Mouse (Mus musculus): ENCODE data around the gene Hk1.
"Not testable (repeated sequence)": the region's sequence is repeated elsewhere in the genome, so short reads cannot be mapped to it uniquely, and the experiment has no call there.

Gene Hk1

GRCm38 (mm10) chr10:62340991-62341390 is 38.7 kb downstream of the Hk1 start:
- no peak for DNase-seq (ENCODE audit: low read depth, low spot score)

- DNase-seq (ENCODE audit: low read depth, low spot score): peak; percentile 89
These were observed 39.5 kb downstream of the Hk1 start for GRCm38 (mm10) chr10:62340095-62340731.

GRCm38 (mm10) chr10:62339211-62340094 is 40.3 kb downstream of the Hk1 start:
- no peak for DNase-seq (ENCODE audit: low read depth, low spot score)

GRCm38 (mm10) chr10:62338626-62339025 is 41.1 kb downstream of the Hk1 start:
- no peak for DNase-seq (ENCODE audit: low read depth, low spot score)

GRCm38 (mm10) chr10:62338176-62338575 is 41.5 kb downstream of the Hk1 start:
- no peak for DNase-seq (ENCODE audit: low read depth, low spot score)

- DNase-seq (ENCODE audit: low read depth, low spot score): no peak
These were observed 42.8 kb downstream of the Hk1 start for GRCm38 (mm10) chr10:62336601-62337578.

- DNase-seq (ENCODE audit: low read depth, low spot score): no peak
These were observed 44.3 kb downstream of the Hk1 start for GRCm38 (mm10) chr10:62335423-62335776.

- no peak for DNase-seq (ENCODE audit: low read depth, low spot score)
These were observed 44.9 kb downstream of the Hk1 start for GRCm38 (mm10) chr10:62334686-62335422.

- no peak for DNase-seq (ENCODE audit: low read depth, low spot score)
These were observed 46.4 kb downstream of the Hk1 start for GRCm38 (mm10) chr10:62333269-62333668.

- DNase-seq (ENCODE audit: low read depth, low spot score): no peak
These were observed 47.2 kb downstream of the Hk1 start for GRCm38 (mm10) chr10:62332514-62332913.

- no peak for DNase-seq (ENCODE audit: low read depth, low spot score)
These were observed 47.9 kb downstream of the Hk1 start for GRCm38 (mm10) chr10:62331771-62332170.

- DNase-seq (ENCODE audit: low read depth, low spot score): no peak
These were observed 48.4 kb downstream of the Hk1 start for GRCm38 (mm10) chr10:62331296-62331695.

- no peak for DNase-seq (ENCODE audit: low read depth, low spot score)
These were observed 49.9 kb downstream of the Hk1 start for GRCm38 (mm10) chr10:62329846-62330245.

- no peak for DNase-seq (ENCODE audit: low read depth, low spot score)
These were observed 50.8 kb downstream of the Hk1 start for GRCm38 (mm10) chr10:62328886-62329412.

- peak; percentile 63 for DNase-seq (ENCODE audit: low read depth, low spot score)
These were observed 52.0 kb downstream of the Hk1 start for GRCm38 (mm10) chr10:62327572-62328317.

GRCm38 (mm10) chr10:62326818-62327571 is 52.7 kb downstream of the Hk1 start:
- no peak for DNase-seq (ENCODE audit: low read depth, low spot score)

GRCm38 (mm10) chr10:62326002-62326401 is 53.7 kb downstream of the Hk1 start:
- no peak for DNase-seq (ENCODE audit: low read depth, low spot score)

GRCm38 (mm10) chr10:62322821-62323220 is 56.9 kb downstream of the Hk1 start:
- not testable (repeated sequence) for DNase-seq (ENCODE audit: low read depth, low spot score)

GRCm38 (mm10) chr10:62321457-62321856 is 58.3 kb downstream of the Hk1 start:
- no peak for DNase-seq (ENCODE audit: low read depth, low spot score)

Measured in retina, postnatal 7 days (tissue).